Mouse (Mus musculus) frontal cortex, postnatal 10 days (tissue): ENCODE measurements around the gene Btbd9.

Source experiments
- DNase-seq, 2 experiments: peaks; one replicate each; pipeline ENCODE4 v3.0.0; 2022; ENCODE audit warnings: low spot score in 2 of 2, mixed read lengths in 1 of 2

Gene Btbd9

GRCm38 (mm10) chr17:30343701-30344473, 232.4 kb downstream of the Btbd9 start:
- no peak for DNase-seq

GRCm38 (mm10) chr17:30341556-30341955, 234.7 kb downstream of the Btbd9 start:
- DNase-seq, result no peak

- no peak for DNase-seq
Observed at GRCm38 (mm10) chr17:30340495-30341126, 235.7 kb downstream of the Btbd9 start.

GRCm38 (mm10) chr17:30339317-30339716, 237.0 kb downstream of the Btbd9 start:
- no peak for DNase-seq

- DNase-seq, result no peak
Observed at GRCm38 (mm10) chr17:30336816-30337215, 239.5 kb downstream of the Btbd9 start.

- DNase-seq, result no peak
Observed at GRCm38 (mm10) chr17:30336280-30336679, 240.0 kb downstream of the Btbd9 start.

GRCm38 (mm10) chr17:30335746-30336145, 240.5 kb downstream of the Btbd9 start:
- DNase-seq, result no peak

- DNase-seq, result no peak
Observed at GRCm38 (mm10) chr17:30334257-30334656, 242.0 kb downstream of the Btbd9 start.

GRCm38 (mm10) chr17:30333136-30333535, 243.2 kb downstream of the Btbd9 start:
- no peak for DNase-seq

- no peak for DNase-seq
Observed at GRCm38 (mm10) chr17:30331380-30331779, 244.9 kb downstream of the Btbd9 start.

- DNase-seq, result no peak
Observed at GRCm38 (mm10) chr17:30329531-30329930, 246.8 kb downstream of the Btbd9 start.

GRCm38 (mm10) chr17:30328924-30329323, 247.4 kb downstream of the Btbd9 start:
- no peak for DNase-seq

- no peak for DNase-seq
Observed at GRCm38 (mm10) chr17:30326906-30327305, 249.4 kb downstream of the Btbd9 start.

GRCm38 (mm10) chr17:30320301-30320700, 256.0 kb downstream of the Btbd9 start:
- DNase-seq, result no peak

GRCm38 (mm10) chr17:30312688-30313087, 263.6 kb downstream of the Btbd9 start:
- DNase-seq, result no peak

GRCm38 (mm10) chr17:30309627-30310026, 266.7 kb downstream of the Btbd9 start:
- DNase-seq, result no peak

GRCm38 (mm10) chr17:30308889-30309288, 267.4 kb downstream of the Btbd9 start:
- DNase-seq, result no peak

GRCm38 (mm10) chr17:30308317-30308716, 268.0 kb downstream of the Btbd9 start:
- no peak for DNase-seq

- no peak for DNase-seq
Observed at GRCm38 (mm10) chr17:30307168-30307567, 269.1 kb downstream of the Btbd9 start.

- no peak for DNase-seq
Observed at GRCm38 (mm10) chr17:30304766-30305165, 271.5 kb downstream of the Btbd9 start.

- DNase-seq, result no peak
Observed at GRCm38 (mm10) chr17:30301338-30301737, 274.9 kb downstream of the Btbd9 start.

GRCm38 (mm10) chr17:30297432-30297831, 278.9 kb downstream of the Btbd9 start:
- DNase-seq, result no peak

- no peak for DNase-seq
Observed at GRCm38 (mm10) chr17:30296069-30296468, 280.2 kb downstream of the Btbd9 start.
